Mouse (Mus musculus) hindbrain, embryonic 12.5 days (tissue): ENCODE measurements around the gene Ms4a6c. TPM values are rescaled to one million over a fixed set of nuclear protein-coding genes. Genes with fewer than 3 reads are reported as not detected.
"Not testable (repeated sequence)": the region's sequence is repeated elsewhere in the genome, so short reads cannot be mapped to it uniquely, and the experiment has no call there.

Source experiments
- ATAC-seq: fragments of 200-750 bp; cut with Nextera tagmentation; 2 replicates; pipeline ENCODE4 v1.8.0; 2017; ENCODE audit warnings: moderate TSS enrichment; ENCODE audit not compliant: low FRiP score
- H3K27ac ChIP-seq: fragments of 300-500 bp; sonication (generic); 2 replicates; pipeline ENCODE4 v1.5.1; 2016; ENCODE audit warnings: mild to moderate bottlenecking
- H3K27me3 ChIP-seq: fragments of 300-500 bp; sonication (generic); 2 replicates; pipeline ENCODE4 v1.6.1; 2016; ENCODE audit warnings: mild to moderate bottlenecking
- H3K36me3 ChIP-seq: fragments of 300-500 bp; sonication (generic); 2 replicates; pipeline ENCODE4 v1.6.1; 2016; ENCODE audit warnings: mild to moderate bottlenecking
- H3K4me1 ChIP-seq: fragments of 300-500 bp; sonication (generic); 2 replicates; pipeline ENCODE4 v1.6.1; 2016
- H3K4me2 ChIP-seq: fragments of 300-500 bp; sonication (generic); replicated peaks from 2 replicates; pipeline ENCODE4 v1.6.1; 2016; ENCODE audit warnings: mild to moderate bottlenecking
- H3K4me3 ChIP-seq: fragments of 300-500 bp; sonication (generic); 2 replicates; pipeline ENCODE4 v1.5.1; 2016; ENCODE audit warnings: mild to moderate bottlenecking
- H3K9ac ChIP-seq: fragments of 300-500 bp; sonication (generic); 2 replicates; pipeline ENCODE4 v1.6.1; 2016; ENCODE audit warnings: mild to moderate bottlenecking, moderate library complexity
- H3K9me3 ChIP-seq: fragments of 300-500 bp; sonication (generic); replicated peaks from 2 replicates; pipeline ENCODE4 v1.6.1; 2016; ENCODE audit warnings: mild to moderate bottlenecking
- WGBS: fragments of 180-500 bp; shearing (Covaris S2); methylation state at CpG from one replicate; pipeline ENCODE4 v1.1.7; 2016; 5-methylcytosine and 5-hydroxymethylcytosine counted together
- polyA plus RNA-seq: library from polyadenylated mRNA; unstranded; fragments of >200 nt; fragmentation: Nextera tagmentation; extraction: Ambion mirVana; gene quantifications from 2 replicates; pipeline ENCODE4 v1.2.1, GENCODE M21; 2016

Gene Ms4a6c
- polyA plus RNA-seq, 1 experiment from 2014 or later = 1.8 TPM

DNA sequence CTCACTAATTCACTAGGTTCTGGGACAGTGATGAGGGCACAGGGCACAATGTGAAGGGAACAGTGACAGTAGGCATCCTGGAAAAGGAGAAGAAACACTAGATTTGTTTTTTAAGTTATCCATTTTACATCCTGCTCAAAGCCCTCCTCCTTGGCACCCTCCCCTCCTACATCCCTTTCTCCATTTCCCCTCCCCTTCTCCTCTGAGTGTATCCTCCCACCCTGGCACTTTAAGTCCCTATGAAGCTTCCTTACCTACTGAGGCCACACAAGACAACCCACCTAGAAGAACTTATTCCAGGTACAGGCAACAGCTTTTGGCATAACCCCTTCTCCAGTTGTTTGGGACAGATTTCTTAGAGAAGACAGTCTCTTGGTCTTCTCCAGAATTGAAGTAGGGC lies 47.1 kb downstream of the Ms4a6c start, which contains the start of gene Ms4a6b:
TSS of gene Ms4a6b (plus strand) at position 267 of the 400 bp plus-strand sequence.
- Histone ChIP-seq H3K36me3 (no peaks in the 10 kb centered on the region), H3K4me3 (no peak within 1 kb of the TSS), H3K27ac (no peak within 1 kb of the TSS), H3K4me2 (no peak within 1 kb of the TSS), H3K9ac (no peak within 1 kb of the TSS), H3K4me1 (no peaks in the 10 kb centered on the region), H3K27me3 (no peaks in the 10 kb centered on the region), H3K9me3 (no peaks in the 10 kb centered on the region)
- ATAC-seq = no peak

DNA sequence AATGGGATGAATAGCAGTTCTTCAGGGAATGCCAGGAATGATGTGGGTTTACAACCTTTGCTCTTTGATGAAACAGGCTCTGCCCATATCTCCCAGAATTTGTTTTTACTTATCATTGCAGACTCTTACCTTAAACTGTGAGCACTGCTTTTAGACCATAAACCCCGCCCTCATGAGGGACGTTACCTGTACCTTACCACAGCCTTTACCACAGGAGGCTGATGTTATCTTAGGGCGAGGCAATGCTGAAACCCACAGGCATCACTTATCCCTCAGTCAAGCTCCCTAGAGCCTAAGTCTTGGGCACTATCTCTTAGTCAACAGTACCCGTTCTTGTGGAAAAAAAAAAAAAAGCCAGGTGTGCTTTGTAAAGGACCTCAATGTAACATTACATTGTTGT lies 47.7 kb downstream of the Ms4a6c start:
- 73% methylated on average over 4 of the region's 4 CpGs for WGBS
- no peak overlapping the region for H3K4me3 ChIP-seq
- H3K4me1 ChIP-seq = no peaks in the 10 kb centered on the region
- no peak for ATAC-seq
- no peak overlapping the region for H3K27ac ChIP-seq
- H3K9me3 ChIP-seq = no peaks in the 10 kb centered on the region
- H3K9ac ChIP-seq = no peak overlapping the region
- H3K4me2 ChIP-seq = no peak overlapping the region
- no peaks in the 10 kb centered on the region for H3K27me3 ChIP-seq
- H3K36me3 ChIP-seq = no peaks in the 10 kb centered on the region

DNA sequence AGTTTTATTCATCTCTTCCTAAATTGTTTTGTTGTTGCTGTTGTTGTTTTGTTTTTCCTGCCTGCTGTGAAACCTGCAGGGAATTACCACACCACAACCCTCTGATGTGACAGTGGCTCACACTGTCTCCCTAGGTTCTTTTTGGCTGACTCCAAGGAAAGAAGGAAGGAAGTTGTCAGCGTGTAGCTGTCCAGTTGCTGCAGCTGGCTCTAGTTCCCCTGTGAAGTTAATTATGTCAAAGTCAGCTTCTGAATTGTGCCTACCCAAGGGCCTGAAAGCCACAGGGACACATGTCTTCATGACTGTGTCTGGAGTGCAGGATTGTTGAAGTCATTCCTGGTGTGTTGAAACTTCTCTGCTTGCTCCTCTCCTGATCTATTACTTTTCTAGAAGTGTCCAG lies 48.2 kb downstream of the Ms4a6c start:
- not testable (repeated sequence) for H3K36me3 ChIP-seq, H3K4me2 ChIP-seq, ATAC-seq, H3K27me3 ChIP-seq, H3K27ac ChIP-seq, H3K4me1 ChIP-seq, H3K9ac ChIP-seq, H3K4me3 ChIP-seq, H3K9me3 ChIP-seq
- 62% methylated on average over 1 of the region's 1 CpGs for WGBS

DNA sequence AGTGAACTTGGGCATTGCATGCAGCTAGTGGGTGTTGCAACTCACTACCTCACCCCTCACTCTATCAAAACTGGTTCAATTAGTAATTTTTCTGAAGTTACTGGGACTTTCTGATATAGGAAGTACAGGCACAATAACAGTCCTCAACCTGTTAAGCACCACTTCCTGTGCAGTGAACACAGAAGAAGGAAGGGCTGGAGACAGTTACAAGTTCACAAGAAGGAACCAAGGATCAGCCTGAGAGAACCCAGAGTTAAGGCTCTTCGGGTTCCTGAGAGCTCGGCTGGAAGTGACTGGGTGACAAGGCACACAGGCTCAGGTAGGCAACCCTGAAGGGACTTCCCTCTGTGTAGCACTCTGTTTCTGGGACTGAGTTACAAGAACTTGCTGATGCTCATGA lies 49.2 kb downstream of the Ms4a6c start:
- not testable (repeated sequence) for H3K4me3 ChIP-seq, H3K27ac ChIP-seq, H3K27me3 ChIP-seq, H3K9ac ChIP-seq, H3K4me1 ChIP-seq, H3K4me2 ChIP-seq, H3K36me3 ChIP-seq, ATAC-seq, H3K9me3 ChIP-seq
- 88% methylated on average over 2 of the region's 2 CpGs for whole genome bisulfite sequencing

DNA sequence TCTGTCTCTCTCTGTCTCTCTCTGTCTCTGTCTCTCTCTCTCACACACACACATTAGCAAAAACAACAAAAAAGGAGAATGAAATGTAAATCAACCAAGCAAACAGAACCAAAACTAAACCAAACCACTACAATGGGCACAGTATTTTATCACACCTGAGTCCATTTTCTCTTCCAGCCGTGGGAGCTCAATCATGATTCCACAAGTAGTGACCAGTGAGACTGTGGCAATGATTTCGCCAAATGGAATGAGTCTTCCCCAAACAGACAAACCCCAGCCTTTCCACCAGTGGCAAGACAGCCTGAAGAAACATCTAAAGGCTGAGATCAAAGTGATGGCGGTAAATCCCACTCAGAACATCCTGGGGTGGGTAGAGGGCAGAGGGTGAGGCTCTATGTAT lies 51.0 kb downstream of the Ms4a6c start:
- H3K9me3 ChIP-seq = no peaks in the 10 kb centered on the region
- H3K36me3 ChIP-seq = no peaks in the 10 kb centered on the region
- no peak overlapping the region for H3K4me3 ChIP-seq
- WGBS = 89% methylated on average over 3 of the region's 3 CpGs
- H3K4me1 ChIP-seq = no peaks in the 10 kb centered on the region
- no peak overlapping the region for H3K4me2 ChIP-seq
- no peak overlapping the region for H3K9ac ChIP-seq
- no peaks in the 10 kb centered on the region for H3K27me3 ChIP-seq
- H3K27ac ChIP-seq = no peak overlapping the region
- ATAC-seq = no peak

Other genes with a start within 250 kb of the Ms4a6c start
- not detected in 2 replicates for gene Ms4a12, start 236.9 kb upstream of the Ms4a6c start, polyA plus RNA-seq
- not detected in 2 replicates for gene Ms4a1, start 203.1 kb upstream of the Ms4a6c start, polyA plus RNA-seq
- not detected in 2 replicates for gene Ms4a5, start 185.5 kb upstream of the Ms4a6c start, polyA plus RNA-seq
- not detected in 2 replicates for gene Ms4a14, start 154.9 kb upstream of the Ms4a6c start, polyA plus RNA-seq
- gene Ms4a7, start 133.2 kb upstream of the Ms4a6c start, polyA plus RNA-seq = 2.6 and 3.7 TPM in 2 replicates
- 3.5 and 4.0 TPM in 2 replicates for gene Ms4a4a, start 93.8 kb upstream of the Ms4a6c start, polyA plus RNA-seq
- gene Ms4a4c, start 64.6 kb upstream of the Ms4a6c start, polyA plus RNA-seq = 0.26 TPM in 1 of 2 replicates, not detected in the other
- gene Ms4a4b, start 25.8 kb upstream of the Ms4a6c start, polyA plus RNA-seq = not detected in 2 replicates
- gene Gm8369, start 16.6 kb downstream of the Ms4a6c start, polyA plus RNA-seq = not detected in 2 replicates
- gene Ms4a6b, start 47.1 kb downstream of the Ms4a6c start, polyA plus RNA-seq = 4.2 and 4.6 TPM in 2 replicates
- 0.16 TPM in 1 of 2 replicates, not detected in the other for gene Ms4a4d, start 67.4 kb downstream of the Ms4a6c start, polyA plus RNA-seq
- 2.2 and 3.1 TPM in 2 replicates for gene Ms4a6d, start 135.5 kb downstream of the Ms4a6c start, polyA plus RNA-seq
- gene Ms4a2, start 154.4 kb downstream of the Ms4a6c start, polyA plus RNA-seq = not detected in 2 replicates
- gene Ms4a3, start 171.5 kb downstream of the Ms4a6c start, polyA plus RNA-seq = 0.25 TPM in 1 of 2 replicates, not detected in the other
- gene Oosp2, start 191.2 kb downstream of the Ms4a6c start, polyA plus RNA-seq = not detected in 2 replicates
- gene Oosp1, start 221.8 kb downstream of the Ms4a6c start, polyA plus RNA-seq = not detected in 2 replicates
- not detected in 2 replicates for gene Oosp3, start 227.7 kb downstream of the Ms4a6c start, polyA plus RNA-seq